Comparison of ENCODE assay signal across 8 mouse cellular contexts in the genomic region with DNA sequence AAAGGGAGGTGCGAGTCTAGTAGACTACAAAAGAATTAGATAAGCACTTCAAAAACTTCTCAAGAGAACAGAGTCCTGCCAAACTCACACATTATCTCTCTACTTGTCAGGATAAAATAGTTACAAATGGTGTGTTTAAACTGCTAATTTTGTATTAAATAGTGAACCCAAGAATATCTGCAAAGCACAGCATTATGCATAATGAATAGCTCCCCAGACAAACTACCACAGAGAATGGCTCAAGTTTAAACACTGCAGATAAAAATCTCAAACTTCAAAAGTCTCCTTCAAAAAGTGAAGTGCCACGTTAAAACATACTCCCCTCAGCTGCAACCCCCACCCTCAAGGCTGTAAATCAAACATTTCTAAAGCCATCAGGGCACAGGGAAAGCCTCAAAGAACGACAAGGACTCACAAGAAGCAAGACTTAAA. TPM values are rescaled to one million over a fixed set of nuclear protein-coding genes. Genes with fewer than 3 reads are reported as not detected.
DNase-seq lines count a peak whose midpoint lies in the region; ATAC-seq and TF ChIP-seq lines count a peak whose summit lies in the region.

No protein-coding gene starts in this region.

- no peak overlapping the region for H3K27ac ChIP-seq in hindbrain, embryonic 12.5 days

- peaks cover 4% of the 10 kb centered on the region; the same call in 1 of the 2 replicates for H3K36me3 ChIP-seq in E14TG2a.4 (ENCODE audit: insufficient read depth, low read length)
- H3K36me3 ChIP-seq in hindbrain, embryonic 12.5 days = no peaks in the 10 kb centered on the region

- H3K4me1 ChIP-seq in E14TG2a.4 (replicated peaks; ENCODE audit: low read depth, low read length) = peaks cover 27% of the 10 kb centered on the region
- peaks cover 17% of the 10 kb centered on the region for H3K4me1 ChIP-seq in hindbrain, embryonic 12.5 days

- DNase-seq in heart, adult 11 months = peak; percentile 34
- DNase-seq in heart, adult 8-10 months (ENCODE audit: low spot score) = no peak
- peak; percentile 27 for DNase-seq in lung, postnatal 10 days
- DNase-seq in layer of hippocampus, postnatal 25 days (ENCODE audit: extremely low spot score in 1 of 2, low spot score in 1 of 2) = no peak
- DNase-seq in gastrocnemius, adult 18-20 months (ENCODE audit: low spot score) = no peak
- no peak for DNase-seq in spleen, postnatal 36 days (ENCODE audit: low spot score in 2 of 2)

- no peaks in the 10 kb centered on the region for H3K9me3 ChIP-seq in E14TG2a.4 (ENCODE audit: low read length)
- H3K9me3 ChIP-seq in hindbrain, embryonic 12.5 days (replicated peaks) = no peaks in the 10 kb centered on the region

- peak overlapping the region; percentile 82; the same call in 1 of the 2 replicates for H3K9ac ChIP-seq in hindbrain, embryonic 12.5 days

- peak overlapping the region; percentile 71 for H3K4me2 ChIP-seq in hindbrain, embryonic 12.5 days (replicated peaks)

- no peak for ATAC-seq in hindbrain, embryonic 12.5 days (ENCODE audit: low FRiP score)

- TF ChIP-seq CTCF in E14TG2a.4 (conservative IDR thresholded peaks at IDR 0.05; ENCODE audit: low read length) = no peak

- H3K4me3 ChIP-seq in E14TG2a.4 (replicated peaks; ENCODE audit: low read length) = peak overlapping the region; percentile 85; the same call in 1 of the 2 replicates
- H3K4me3 ChIP-seq in hindbrain, embryonic 12.5 days = peak overlapping the region; percentile 84

- 18% methylated on average over 3 of the region's 3 CpGs for WGBS in hindbrain, embryonic 12.5 days

- peaks cover 24% of the 10 kb centered on the region for H3K27me3 ChIP-seq in E14TG2a.4 (ENCODE audit: insufficient read depth, low read length)
- no peaks in the 10 kb centered on the region for H3K27me3 ChIP-seq in hindbrain, embryonic 12.5 days

RNA-seq across cellular contexts. Expression of gene Znrf3, which starts 2.0 kb away (rescaled TPM):
- total RNA-seq in heart, adult 8-10 months (2022) = 1 to 10 TPM; 6.2 to 8.4 (median 7.7) TPM
- polyA plus RNA-seq in hindbrain, embryonic 12.5 days (2016; fragmentation: Nextera tagmentation; extraction: Ambion mirVana) = 8.2 and 8.3 TPM in 2 replicates
- total RNA-seq in layer of hippocampus, postnatal 25 days (2021) = 10 to 100 TPM; 18.6 to 23.2 TPM
- total RNA-seq in gastrocnemius, adult 18-20 months (2021) = 1 to 10 TPM; 5.0 to 7.4 TPM

Comparison
In these comparisons a context has a peak if more than half of its experiments do, and no peak if none do; other contexts are left out.
1. DNase-seq: peak in heart, adult 11 months (single experiment) and lung, postnatal 10 days (single experiment); none in heart, adult 8-10 months (single experiment), layer of hippocampus, postnatal 25 days (0 of 2), gastrocnemius, adult 18-20 months (single experiment) and spleen, postnatal 36 days (0 of 2).